Mouse (Mus musculus): ENCODE measurements at regions not wholly inside any gene's neighbourhood (a gene's known extent, or its start where the extent isn't known, plus 50 kb on each side); places are given as distances from the start of the nearest gene placed in this dataset.

- TF ChIP-seq CTCF (IDR thresholded peaks at IDR 0.05; ENCODE audit: extremely low read depth, insufficient read depth, insufficient read length, insufficient replicate concordance) = no peak
- TF ChIP-seq POLR2A (IDR thresholded peaks at IDR 0.05; ENCODE audit: low read depth, low read length) = no peak
These were observed 193.3 kb downstream of the Fam43a start for GRCm38 (mm10) chr16:30792738-30793377.

Data from spleen, adult 2 months (tissue).